Mouse (Mus musculus) right cerebral cortex, adult 18-20 months (tissue): Measurements from ENCODE around the gene Slc16a11.

ENCODE experiments used
- DNase-seq: peaks from one replicate; pipeline ENCODE4 v3.0.0; 2022; ENCODE audit warnings: mixed read lengths

The Slc16a11 gene

DNA sequence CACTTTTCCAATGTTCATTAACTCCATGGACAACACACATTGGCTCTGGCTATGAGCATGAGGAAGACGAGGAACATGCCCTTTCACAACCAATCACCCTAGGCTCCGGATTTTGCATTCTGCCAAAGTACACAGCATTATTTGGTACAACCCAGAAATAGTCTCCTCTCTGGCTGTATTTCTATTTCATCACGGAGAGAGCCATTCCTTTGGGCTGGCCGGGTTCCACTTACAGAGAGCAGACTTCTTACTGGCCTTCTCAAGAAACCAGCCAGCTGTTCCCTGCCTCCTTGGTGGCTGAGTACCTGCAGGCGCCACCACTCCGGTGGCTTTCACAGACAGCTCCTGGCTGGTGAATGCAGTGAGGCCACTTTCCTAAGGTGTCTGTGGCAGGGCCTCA is at the start of gene Slc16a11:
Gene Slc16a11 (plus strand): TSS at position 330 of the 400 bp plus-strand sequence.
- no peak for DNase-seq

DNA sequence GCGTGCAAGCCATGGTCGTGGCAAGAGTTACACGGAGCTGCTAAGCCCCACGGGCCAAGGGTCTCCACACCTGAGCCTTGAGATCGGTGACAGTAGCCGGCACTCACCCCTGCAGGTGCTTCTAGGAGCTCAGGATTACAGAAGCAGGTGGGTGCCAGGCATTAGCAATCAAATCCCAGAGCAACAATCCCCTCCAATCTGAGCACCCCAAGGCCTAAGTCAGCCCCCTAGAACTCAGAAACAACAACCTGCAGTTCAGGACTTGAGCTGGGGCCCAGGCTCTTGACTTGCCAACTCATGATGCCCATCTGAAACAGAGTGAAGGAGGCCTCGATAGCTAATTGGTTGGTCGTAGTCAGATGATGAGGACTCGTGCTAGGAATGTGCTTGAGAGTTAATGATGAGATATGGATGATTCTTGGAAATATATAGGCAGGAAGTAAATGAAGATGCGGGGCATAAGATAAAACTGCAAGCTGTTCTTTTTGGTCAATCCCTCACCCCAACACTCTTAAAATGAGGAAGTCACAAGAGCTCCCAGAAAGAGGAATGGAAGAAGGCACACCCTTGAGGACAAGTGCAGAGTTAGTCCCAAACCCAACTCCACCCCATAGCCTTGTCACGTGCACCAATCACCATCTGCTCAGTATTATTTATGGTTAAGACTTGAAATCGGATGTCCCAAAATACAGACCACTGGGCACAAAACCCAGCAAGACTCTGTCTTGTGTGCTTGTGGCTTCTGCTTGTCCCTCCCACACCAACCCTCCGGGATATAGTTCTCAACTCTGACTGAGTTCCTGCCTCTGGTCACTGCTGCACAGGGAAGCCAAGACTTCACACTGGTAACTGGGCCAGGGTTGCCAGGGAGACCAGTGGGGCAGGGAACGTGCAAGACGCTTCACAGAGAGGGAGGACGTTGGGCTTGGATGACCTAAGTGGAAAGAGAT is 46.3 kb upstream of the Slc16a11 start:
- DNase-seq, result no peak

DNA sequence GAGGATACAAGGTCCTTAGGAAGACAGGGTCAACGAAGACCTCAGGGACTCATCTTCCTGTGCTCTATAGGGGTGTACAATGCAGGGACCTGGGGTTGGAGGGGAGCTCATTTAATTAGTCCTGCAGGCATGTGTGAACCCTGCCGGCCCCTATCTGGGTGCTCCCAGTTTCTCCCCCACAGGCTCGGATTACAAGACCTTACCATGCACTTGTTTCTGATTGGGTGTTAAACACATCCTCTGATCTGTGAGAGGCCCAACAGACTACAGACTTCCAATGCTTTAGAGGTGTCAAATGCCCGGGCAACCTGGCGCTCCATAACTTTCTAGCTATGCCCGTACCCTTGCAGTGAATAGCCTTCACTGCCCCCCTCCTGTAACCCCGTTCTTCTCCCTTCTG is 44.4 kb upstream of the Slc16a11 start:
- no peak for DNase-seq

GRCm38 (mm10) chr11:70169471-70169870 is 43.1 kb upstream of the Slc16a11 start:
- peak; percentile 8 for DNase-seq

DNA sequence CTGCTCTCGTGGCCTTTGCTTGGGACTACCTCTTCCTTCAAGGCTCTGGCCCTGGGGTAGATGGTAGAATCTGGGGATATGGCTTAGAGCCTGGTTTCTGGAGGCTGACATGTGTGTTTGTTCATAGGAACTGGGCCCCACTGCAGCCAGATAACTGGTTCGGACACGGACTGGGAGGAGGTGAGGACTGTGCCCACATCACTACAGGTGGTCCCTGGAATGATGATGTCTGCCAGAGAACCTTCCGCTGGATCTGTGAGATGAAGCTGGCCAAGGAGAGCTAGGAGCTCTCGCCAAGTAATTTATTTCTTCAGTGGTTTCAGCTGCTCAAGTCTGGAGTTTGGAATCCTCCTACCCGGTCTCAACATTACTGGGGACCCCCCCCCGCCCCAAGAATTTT is 42.3 kb upstream of the Slc16a11 start:
- no peak for DNase-seq

DNA sequence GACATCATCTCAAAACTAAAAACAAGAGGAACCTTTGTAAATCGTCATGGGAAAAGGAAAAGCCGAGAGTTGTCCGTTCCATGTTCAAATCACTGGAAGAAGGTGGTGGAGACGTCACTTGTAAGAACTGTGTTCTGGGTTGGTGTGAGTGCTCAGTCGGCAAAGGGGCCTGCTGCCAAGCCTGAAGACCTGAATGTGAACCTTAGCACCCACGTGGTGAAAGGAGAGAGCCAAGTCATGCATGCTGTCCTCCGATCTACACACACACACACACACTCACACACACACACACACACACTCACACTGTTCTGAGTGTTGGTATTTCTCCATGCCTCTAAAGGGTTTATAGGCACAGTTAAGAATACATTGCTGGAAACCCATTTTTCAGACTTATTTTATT is 41.4 kb upstream of the Slc16a11 start:
- DNase-seq, result no peak

DNA sequence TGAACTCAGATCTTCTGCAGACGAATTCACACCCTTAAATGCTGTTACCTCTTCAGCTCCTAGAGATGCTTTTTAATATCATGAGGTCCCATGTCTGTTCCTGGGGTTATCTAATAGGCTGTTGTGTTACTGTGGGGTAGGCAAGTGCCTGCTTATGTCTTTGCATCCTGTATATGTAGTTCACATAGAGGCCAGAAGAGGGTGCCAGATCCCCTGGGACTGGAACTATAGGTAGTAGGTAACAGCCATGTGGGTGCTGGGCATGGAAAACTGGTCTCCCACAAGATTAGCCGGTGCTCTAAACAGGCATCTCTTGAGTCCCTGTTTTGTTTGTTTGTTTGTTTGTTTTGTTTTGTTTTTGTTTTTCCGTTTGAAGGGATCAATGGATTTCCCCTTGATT is 40.7 kb upstream of the Slc16a11 start:
- no peak for DNase-seq

DNA sequence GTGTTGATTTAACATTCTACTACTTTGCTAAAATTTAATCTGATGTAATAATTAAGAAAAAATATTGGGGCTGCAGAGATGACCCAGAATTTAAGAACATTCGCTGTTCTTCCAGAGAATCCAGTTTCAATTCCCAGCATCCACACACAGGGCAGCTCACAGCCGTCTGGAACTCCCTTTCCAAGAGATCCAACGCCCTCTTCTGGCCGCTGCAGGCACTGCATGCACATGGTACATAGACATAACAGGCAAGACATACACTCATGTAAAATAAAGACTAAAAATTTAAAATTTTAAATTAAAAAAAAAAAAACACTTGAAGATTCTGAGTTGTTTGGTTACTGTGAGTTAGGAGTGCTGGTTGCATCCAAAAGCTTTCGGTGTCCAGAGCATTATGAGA is 40.3 kb upstream of the Slc16a11 start:
- DNase-seq, result no peak

GRCm38 (mm10) chr11:70174491-70174890 is 38.1 kb upstream of the Slc16a11 start:
- DNase-seq, result no peak

- DNase-seq, result no peak
These were observed 34.9 kb upstream of the Slc16a11 start for GRCm38 (mm10) chr11:70177647-70178046.

DNA sequence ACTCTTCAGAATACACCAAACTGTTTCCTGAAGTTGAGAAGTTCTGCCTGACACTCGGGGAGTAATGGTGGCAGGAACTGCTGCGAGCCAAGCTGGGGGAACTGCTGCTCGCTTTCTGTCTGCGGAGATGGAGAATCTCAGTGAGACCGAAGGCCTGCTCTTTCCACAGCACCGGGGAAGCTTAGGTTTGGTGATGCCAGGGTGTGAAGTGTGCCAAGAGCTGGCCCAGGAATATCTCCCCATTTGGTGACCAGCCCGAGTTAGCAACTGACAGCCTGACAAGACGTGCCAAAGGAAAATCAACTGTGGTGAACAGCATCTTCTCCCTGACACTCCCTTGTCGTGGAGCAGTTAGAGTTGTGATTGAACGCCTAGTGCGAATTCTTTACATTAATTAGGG is 34.2 kb upstream of the Slc16a11 start:
- DNase-seq, result no peak

DNA sequence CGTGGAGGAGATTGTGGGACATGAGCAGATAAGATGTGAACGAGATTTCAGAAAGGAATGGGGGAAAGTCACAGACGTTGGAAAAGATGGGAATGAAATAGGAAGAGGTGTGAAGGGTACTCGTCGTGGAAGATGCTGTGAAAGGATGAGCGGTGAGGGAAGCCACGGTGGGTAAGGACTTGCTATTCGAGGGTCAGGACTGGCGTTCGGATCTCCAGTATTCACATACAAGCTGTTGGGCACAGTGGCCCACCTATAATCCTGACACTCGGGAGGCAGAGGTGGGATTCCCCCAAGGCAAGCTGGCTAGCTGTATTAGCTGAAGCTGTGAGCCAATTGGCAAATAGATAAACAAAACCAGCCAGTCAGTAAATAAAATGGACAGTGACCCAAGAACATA is 33.8 kb upstream of the Slc16a11 start:
- no peak for DNase-seq

GRCm38 (mm10) chr11:70179401-70179800 is 33.2 kb upstream of the Slc16a11 start:
- peak; percentile 11 for DNase-seq

GRCm38 (mm10) chr11:70180496-70180895 is 32.1 kb upstream of the Slc16a11 start:
- no peak for DNase-seq

DNA sequence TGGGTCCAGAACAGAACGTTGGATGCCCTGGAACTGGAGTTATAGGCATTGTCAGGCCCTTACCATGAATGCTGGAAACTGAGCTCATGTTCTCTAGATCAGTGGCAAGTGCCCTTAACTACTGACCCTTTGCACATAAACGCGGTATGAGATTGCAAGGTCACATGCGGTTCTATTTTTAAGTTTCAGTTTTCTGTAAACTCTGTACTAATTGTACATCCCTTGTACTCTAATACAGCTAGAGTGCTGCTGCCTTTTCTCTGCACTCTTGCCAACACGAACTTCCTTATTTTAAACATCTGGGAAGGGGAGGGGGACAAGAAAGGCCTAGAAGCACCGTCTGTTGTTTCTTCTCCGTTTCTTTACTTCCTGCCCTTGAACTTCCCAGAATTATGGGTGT is 27.4 kb upstream of the Slc16a11 start:
- DNase-seq, result no peak

DNA sequence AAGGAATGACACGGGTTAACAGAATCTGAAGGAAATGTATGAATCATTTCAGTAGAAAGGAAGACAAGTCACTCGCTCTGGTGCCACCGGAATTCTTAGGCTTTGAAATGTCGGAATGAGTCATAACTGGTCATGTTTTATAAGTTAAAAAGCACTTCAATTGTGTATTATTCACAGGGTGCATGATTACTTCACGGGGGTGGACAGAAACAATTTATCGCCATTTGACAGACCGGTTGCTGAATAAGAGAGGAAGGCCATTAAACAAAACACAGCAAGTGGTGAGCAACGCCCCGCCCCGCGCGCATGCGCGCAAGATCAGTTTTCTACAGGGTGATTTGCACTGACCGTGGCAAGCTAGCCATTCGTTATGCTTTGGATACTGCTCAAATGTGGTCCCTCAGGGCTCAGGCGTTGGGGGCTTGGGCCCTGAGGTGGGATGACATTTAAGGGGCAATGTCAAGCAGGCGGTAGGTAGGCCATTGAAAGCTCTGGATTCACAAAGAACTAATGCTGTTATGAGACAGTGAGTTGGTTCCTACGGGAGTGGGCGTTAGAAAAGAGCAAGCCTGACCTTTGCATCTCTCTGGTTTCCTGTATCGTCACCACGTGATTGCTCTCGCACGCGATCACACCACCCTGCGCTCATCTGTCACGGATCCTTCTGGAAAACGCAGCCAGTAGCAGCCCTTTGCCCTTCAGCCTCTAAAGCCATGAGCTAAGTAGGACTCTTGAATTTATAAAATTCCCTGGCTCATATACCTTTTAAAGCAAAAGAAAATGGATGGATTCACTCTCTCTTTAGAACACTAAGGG is 23.0 kb upstream of the Slc16a11 start:
- no peak for DNase-seq

DNA sequence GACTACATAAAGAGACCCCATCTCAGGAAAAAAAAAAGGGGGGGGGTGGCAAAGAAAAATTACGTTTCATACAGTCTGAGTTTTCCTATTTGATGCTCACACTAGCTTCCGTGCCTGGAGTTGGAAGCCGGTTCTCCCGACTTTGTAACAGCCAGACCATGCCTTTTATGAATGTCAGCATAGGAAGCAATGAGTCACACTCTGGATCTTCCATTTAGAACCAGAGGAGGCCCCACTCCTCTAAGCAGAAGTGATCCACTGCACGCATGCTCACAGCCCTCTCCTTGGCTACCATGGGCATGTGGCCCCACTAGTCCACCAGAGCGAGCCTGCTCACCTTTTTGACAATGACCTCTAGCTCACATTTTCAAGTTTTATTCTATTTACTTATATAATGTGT is 21.4 kb upstream of the Slc16a11 start:
- DNase-seq, result no peak

DNA sequence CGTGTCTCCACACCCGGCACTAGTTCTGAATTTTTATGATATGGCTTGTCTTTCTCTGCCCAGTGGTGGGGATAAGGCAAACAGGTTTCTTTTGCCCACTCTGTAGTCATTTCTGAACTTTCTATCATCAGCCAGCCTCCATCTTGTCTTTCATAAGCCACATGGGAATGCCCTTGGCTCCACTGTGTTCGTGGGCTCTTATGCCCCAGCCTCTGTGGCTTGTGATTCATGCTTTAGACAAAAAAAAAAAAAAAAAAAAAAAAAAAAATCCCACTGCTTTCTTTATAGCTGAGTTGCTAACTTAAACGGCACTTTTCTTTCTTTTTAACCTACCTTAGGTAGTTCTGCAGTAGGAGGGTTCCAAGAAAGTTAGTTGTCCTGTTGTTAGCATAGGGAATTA is 20.4 kb upstream of the Slc16a11 start:
- no peak for DNase-seq

DNA sequence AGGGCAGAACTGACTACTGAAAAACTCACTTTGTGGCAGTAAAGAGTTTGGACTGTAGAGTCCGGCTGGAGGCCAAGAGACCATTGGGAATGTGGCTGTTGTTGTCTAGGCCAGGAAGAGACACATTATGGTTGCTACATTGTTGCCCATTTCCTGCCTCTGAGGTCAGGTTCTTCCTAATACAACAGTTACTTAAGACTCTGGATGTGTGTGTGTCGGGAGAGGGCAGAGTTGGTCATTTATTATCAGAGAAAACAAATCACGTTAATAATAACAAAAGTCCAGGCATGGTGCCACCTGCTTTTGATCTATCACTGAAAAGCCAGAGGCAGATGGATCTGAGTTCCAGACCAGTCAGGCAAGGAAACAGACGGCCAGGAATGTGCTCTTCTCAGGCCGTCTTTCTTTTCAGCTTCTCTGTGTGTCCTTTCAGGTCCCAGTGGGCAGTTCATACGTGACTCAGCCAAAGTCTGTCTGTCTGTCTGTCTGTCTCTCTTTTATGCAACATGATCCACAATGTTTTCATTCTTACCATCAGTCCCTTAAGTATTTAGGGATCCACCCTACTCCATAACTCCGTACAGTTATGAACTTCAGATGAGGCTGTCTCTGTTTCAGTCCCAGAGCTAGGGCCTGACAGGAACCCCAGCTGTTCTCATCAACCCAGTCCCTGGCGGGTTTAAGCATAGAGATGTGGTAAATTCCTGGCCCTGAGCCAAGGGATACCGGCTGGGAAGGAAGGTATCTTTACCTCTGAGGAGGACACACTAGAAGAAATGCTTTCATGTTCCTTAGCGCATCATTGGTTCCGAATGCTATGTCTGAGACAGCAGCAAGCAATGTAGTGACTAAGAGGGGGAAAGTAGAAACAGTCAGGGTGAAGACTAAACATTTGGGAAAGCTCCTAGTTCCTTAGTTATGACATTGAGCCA is 18.9 kb upstream of the Slc16a11 start:
- no peak for DNase-seq

DNA sequence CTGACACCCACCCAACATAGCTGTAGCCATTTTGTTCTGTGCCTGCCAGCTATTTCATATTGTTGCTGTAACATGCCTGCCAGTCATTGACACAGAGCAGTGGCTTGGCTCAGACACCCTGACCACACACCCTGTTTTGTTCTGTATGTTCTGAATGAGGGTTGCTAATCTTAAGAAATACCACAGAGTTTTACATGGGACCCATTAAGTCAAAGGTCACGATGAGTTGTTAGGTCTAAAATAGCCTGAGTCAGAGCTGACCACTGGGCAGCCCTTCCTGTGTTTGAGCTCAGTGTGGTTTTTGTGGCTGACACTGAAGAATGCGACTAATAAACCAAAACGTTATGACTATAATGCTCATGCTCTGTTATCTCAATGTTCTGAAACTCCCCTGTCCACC is 14.2 kb upstream of the Slc16a11 start:
- DNase-seq, result no peak

- DNase-seq, result no peak
These were observed 13.4 kb upstream of the Slc16a11 start for GRCm38 (mm10) chr11:70199107-70199506.

GRCm38 (mm10) chr11:70200036-70200608 is 12.4 kb upstream of the Slc16a11 start:
- no peak for DNase-seq
